Mouse (Mus musculus): ENCODE results near the gene A4galt.
"Not testable (repeated sequence)": the region's sequence is repeated elsewhere in the genome, so short reads cannot be mapped to it uniquely, and the experiment has no call there.

Gene A4galt

DNA sequence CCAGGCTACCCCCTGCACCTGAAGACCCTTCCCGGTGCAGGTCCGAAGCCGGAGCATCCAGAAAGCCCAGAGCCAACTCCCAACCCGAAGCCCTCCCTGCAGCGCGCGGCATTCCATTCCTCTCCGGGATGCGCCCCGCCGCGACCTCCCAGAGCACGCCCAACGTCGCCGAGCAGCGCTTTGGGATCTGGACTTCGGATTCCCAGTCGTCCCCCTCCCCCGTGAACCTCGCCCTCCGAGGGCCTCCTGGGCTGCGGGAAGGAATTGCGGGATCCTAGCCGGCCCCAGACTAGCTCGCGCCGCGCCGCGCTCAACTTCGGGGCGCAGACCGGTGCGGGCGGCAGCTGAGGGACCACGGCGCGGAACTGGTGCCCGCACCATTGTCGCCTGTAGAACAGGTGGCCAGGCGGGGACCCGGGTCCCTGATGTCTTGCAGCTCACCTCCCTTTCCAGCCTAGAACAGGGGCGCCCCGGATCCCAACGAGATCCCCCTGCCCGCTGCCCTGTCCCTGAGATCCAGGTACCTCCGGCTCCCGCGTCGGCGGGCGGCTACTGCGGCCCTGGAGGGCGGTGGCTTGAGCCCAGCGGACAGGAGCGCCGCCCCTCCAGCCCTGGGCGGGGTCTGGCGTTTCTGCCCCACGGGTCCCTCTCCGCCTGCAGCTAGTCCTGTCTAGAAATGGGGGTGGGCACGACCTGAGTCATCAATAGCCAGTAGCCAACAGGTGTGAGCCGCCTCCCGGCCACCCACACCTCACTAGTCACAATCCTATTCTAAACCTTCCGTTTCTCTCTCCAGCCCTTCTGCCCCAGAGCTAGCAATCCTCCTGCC is at the start of gene A4galt:
A4galt (minus strand) TSS at position 599 of the 829 bp plus-strand sequence.
- DNase-seq (ENCODE audit: low spot score in 2 of 2), result peak in 1 of 2 experiments; percentile 8

DNA sequence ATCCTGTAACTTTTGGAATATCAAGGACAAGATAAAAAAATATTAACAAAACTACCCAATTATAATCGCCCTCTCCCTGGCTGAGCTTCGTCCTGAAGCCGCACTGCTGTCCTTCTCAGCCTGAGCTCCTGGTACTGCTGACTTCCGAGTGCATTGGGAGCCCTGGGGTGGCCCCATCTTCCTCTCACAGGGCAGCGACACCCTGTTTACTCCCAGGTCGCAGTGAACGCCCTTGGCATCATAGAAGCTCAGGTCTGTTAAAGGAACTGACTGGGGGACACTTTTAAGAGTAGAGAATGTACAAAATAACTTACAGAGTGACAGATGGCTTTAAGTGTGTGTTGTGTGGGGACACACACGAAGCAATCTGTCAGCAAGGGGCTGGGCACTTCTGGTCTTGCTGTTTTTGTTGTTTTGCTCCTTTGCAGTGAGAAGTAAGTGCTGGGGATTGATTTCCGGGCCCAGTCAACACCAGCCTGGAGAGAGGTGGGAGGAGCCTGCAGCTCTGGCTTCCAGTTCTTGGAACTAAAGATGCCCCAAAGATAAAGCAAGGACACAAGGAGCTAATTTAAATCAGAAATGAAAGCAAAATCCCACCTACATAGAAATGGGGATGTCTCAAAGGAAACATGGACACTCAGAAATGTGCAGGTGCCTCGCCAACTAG is 48.5 kb upstream of the A4galt start:
- DNase-seq (ENCODE audit: low spot score in 2 of 2), result no peak

DNA sequence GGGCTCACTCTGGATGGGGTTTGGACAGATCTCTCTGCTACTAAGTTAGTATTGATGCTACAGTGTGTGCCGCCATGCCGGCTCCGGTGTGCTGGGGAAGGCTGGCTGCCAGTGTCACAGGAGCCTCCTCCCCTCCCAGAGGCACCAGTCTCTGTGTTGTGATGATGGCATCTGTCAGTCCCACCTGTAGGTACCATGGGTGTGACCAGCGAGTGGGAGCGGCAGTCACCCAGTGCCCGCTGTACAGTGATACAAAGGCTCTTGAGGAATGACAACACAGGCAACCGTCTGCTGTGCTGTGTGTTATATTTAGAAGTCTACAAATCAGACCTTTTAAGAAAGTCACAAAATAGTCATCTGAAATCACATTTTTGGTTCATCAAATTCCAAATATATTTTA is 47.9 kb upstream of the A4galt start:
- DNase-seq (ENCODE audit: low spot score in 2 of 2), result no peak

DNA sequence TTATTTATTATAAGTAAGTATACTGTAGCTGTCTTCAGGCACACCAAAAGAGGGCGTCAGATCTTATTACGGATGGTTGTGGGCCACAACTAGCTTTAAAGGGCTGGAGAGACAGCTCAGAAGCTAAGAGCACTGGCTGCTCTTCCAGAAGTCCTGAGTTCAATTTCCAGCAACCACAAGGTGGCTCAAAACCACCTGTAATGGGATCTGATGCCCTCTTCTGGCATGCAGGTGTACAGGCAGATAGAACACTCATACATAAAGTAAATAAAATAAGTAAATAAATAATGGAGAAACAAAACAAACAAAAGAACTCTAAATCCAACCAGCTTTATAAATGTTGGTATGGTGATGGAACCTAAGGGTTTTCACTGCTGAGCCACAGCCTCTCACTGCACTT is 47.2 kb upstream of the A4galt start:
- no peak for DNase-seq (ENCODE audit: low spot score in 2 of 2)

DNA sequence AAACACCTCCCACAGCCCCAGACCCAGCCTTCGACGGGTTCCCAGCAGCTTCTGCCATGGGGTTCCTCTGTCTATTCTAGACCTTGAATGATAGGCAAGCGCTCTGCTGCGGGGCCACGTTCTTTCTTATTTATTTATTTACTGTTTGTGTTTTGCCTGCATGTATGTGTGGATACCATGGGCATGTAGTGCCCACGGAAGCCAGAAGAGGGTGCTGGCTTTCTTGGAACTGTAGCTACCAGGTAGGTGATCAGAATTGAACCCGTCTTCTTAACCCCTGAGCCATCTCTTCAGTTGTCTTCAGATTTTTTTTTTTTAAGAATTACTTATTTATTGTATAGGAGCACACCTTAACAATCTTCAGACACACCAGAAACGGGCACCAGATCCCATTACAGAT is 46.7 kb upstream of the A4galt start:
- no peak for DNase-seq (ENCODE audit: low spot score in 2 of 2)

DNA sequence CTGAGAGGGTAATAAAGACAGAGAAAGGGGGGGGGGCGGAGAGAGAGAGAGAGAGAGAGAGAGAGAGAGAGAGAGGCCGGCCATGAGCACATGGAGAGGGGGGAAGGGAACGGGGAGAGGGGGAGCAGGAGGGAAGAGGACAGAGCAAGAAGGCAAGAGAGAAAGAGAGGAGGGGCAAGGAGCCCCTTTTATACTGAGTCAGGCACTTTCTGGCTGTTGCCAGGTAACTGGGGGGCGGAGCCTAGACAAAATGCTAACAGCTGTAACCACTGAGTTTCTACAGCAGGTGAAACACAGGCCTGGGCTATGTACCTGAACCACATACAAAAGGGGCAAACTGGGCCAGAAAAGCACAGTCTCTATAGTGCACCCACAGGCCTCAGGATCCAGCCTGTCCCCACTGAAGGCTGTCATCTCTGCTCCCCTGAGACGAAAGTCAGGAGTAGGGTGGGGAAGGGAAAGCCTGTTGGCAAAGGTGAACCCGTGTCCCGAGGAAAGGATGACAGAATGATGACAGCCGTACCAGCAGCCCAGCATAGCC is 45.3 kb upstream of the A4galt start:
- no peak for DNase-seq (ENCODE audit: low spot score in 2 of 2)

DNA sequence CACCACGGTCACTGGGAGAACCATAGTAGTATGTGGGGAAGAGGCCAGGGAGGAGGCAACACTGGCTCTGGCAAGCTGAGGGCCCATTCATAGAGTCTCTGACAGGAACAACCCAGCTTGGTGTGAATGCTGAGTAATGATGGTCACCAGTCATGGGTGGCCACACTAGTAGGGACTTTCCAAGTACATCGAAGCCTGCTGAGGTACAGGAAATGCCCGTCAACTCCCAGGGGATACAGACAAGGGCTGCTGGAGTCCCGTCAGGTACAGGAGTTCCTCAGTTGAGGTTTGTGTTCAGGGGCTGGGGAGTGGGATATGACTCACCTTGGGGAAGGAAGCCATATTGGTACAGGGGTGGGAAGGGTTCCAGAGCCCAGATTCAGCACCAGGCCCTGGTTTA is 44.5 kb upstream of the A4galt start:
- DNase-seq (ENCODE audit: low spot score in 2 of 2), result peak in 1 of 2 experiments; percentile 29

DNA sequence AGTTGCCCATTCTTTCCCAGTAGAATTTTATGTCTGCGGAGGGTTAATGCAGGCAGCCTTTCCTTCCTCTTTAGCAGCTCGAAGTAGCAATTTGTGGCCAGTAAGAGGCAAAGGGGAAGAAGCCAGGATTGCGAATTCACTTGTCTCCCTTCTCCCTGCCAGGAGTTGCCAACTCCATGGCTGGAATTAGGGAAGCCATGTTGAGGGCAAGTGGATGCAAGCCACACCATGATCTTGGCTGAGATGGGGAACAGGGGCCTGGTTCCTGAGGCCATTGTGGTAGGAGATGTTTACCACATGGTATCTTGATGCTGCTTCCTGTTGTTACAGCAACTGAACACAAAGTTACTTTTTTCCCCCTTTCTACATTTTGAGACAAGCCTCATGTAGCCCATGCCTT is 43.4 kb upstream of the A4galt start:
- DNase-seq (ENCODE audit: low spot score in 2 of 2), result no peak

DNA sequence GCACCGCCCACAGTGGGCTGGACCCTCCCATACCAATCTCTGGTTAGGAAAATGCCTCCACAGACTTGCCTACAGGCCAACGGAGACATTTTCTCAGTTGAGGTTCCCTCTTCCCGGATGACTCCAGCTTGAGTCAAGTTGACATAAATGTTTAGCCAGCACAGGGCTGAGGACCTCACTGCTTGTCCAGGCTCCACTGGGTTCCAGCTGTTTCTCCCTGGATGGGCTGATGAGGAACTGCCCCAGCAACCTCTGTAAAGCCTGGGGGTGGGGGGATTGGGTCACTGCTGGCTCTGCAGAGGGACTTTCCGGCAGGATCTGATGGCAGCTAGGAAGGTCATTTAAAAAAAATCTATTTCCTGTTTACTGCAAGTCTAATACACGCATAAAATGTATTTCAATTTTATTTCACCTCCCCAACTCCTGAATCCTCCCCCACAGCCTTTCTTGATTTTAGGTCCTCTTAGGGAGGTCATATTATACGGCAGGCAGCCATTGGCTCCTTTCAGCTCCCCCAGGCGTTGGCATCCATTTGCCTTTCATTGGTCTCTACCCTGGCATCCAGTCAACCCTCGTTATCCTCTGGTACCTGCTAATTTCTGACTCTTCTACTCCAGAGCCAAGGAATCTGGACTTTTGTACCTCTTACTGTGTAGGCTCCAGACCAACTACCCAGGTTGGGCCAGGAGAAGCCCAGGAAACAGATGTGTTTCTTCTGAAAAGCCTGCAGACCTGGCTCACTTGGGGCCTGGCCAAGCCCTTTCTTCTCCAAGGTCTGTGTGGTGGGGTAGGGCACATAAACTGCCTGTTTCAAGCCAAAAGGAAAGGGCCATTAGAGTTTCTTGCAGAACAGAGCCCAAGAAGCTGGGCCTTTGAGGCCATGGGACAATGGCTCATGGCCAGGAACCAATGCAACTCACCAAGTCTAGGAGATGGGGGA is 42.4 kb upstream of the A4galt start:
- peak; percentile 22 to 23 for DNase-seq (ENCODE audit: low spot score in 2 of 2)

DNA sequence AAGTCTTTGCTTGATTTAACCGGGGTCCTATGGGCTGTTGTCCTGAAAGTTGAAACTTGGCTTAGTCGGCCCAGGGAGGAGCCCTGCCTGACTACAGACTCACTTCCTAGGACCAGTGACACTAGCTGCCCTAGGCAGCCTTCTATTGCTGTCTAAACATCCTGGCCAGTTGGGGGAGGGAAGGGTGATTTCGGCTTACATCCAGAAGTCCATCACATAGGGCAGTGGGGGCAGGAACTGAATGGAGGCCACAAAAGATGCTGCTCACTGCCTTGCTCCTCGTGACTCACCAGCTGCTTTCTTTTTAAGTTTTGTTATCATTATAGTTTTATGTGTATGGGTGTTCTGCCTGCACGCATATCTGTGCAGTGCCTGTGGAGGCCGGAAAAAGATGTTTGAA is 41.6 kb upstream of the A4galt start:
- DNase-seq (ENCODE audit: low spot score in 2 of 2), result peak in 1 of 2 experiments; percentile 26

DNA sequence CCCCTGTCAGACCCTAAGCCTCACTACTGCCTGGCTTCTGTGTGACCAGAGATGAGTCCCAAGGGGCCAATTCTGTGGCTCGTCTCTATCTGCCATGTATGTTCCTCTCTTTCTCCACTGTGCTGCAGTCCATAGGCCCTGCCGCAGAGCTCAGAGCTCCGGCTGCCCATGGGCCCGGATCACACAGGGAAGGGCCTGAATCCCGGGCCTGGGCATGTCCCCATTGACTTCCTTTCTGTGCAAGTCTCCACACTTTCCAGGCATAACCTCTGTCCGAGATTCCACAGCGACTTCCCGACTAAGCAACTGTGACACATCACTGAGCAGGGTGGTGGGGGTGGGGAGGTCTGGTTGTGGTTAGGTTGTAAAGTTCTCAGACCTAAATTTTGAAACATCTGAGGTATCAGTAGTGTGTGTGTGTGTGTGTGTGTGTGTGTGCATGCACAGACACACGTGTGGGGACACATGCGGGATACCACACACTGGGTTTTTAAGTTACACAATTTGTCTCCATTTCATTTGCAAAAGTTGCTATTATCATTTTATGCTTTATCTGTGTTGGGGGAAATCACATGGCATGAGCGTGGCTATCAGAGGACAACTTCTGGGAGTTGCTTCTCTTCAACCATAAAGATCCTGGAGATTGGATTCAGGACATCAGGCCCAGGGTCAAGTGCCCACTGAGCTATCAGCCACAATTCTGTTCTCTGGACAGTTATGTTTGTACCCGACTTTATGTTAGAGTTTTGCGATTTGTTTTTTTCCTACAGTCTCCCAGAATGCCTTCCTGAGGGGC is 40.9 kb upstream of the A4galt start:
- no peak for DNase-seq (ENCODE audit: low spot score in 2 of 2)

DNA sequence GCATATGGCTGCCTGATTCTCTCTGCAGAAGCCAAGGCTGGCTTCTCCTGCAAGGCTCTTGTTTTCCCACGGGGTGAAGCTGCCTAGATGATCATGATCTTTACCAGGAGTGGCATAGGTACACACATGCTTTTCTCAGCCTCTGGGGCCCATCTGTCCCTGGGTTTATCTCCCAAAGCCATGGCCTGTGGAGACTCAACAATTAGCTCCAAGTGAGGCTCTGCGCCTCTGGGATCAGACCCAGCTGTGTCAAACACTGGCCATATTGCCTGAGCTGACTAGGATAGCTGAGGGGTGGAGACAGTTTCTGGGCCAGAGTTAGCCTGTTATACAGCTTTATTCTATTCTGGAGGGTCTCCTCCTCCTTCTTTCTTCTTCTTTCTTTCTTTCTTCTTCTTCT is 39.3 kb upstream of the A4galt start:
- DNase-seq (ENCODE audit: low spot score in 2 of 2), result no peak

DNA sequence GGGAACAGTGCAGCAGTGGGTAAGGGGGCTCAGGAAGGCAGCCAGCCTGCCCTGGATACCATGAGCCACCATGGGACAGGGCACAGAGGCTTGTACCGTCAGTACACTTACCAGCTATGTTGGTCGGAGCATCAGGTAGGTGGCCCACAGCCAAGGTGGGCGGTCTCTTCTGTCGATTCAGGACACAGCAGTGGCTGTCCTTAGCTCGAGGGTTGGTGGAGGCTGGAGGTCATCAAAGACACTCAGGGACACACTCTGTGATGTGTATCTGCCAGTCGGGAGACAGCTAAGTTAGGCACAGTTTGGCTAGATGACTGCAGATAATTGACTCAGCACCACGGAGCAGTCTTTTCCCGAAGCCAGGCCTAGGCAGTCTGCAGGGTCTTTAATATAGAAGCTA is 33.3 kb upstream of the A4galt start:
- no peak for DNase-seq (ENCODE audit: low spot score in 2 of 2)

DNA sequence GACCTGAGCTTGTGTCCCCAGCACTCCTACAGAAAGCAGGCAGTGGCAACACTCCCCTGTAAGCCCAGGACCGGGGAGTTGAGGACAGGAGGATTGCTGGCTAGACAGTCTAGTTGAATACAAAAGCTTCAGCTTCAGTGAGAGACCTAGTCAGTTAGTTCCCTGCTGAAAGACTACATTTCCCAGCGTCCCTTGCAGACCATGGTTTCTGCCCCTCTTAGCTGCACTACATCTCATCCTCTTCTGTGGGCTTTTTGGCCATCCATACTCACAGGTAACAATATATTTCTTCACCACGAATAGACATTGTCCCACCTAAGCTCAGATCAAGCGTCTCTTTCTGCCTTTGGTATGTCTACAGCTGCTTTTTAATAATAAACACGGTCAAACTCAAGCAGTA is 30.8 kb upstream of the A4galt start:
- DNase-seq (ENCODE audit: low spot score in 2 of 2), result no peak

DNA sequence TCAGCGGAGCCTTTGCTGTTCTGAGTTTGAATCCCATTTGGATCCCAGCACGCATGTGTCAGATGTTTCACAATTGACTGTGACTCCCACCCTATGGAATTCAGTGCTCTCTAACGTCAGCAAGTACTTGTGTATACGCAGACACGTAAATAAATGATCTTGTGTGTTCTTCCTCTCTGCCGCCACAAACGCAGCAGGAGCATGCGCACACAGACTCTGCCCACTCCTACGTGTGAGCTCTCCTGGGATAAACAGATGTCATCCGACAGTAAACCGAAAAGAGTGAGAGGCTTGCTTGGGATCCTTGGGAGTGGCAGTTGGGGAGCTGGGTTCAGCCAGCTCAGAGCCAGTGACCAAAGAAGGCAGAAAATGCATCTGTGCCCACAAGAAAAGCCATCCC is 29.7 kb upstream of the A4galt start:
- no peak for DNase-seq (ENCODE audit: low spot score in 2 of 2)

DNA sequence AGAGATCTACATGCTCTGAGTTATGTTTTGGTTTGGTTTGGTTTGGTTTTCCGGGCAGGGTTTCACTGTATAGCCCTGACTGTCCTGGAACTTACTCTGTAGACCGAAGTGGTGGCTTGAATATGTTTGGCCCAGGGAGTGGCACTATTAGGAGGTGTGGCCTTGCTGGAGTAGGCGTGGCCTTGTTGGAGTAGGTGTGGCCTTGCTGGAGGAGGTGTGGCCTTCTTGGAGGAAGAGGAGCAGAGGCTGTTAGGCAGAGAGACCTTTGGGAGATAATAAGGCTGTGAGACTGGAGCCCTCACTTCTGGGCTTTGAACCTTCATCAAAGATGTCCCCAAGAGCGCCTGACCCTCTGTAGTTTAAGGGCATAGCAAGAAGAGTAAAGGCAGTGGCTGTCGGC is 27.0 kb upstream of the A4galt start:
- DNase-seq (ENCODE audit: low spot score in 2 of 2), result no peak

DNA sequence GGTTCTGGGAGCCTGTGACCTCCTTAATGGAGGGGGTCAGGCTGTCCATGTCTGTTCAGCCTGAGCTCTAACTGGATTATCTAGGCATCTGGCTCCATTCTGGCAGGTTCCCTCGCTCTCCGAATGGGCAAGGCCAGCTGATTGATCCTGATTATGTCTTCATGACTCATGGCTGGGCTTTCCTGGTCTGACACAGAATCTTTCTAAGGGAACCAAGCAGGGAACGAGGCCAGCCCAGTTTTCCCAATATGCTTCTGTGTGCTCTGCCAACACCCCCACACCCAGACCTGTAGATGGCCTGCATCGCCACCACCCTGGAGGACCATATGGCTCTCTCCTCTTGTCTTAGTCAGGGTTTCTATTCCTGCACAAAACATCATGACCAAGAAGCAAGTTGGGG is 25.9 kb upstream of the A4galt start:
- no peak for DNase-seq (ENCODE audit: low spot score in 2 of 2)

DNA sequence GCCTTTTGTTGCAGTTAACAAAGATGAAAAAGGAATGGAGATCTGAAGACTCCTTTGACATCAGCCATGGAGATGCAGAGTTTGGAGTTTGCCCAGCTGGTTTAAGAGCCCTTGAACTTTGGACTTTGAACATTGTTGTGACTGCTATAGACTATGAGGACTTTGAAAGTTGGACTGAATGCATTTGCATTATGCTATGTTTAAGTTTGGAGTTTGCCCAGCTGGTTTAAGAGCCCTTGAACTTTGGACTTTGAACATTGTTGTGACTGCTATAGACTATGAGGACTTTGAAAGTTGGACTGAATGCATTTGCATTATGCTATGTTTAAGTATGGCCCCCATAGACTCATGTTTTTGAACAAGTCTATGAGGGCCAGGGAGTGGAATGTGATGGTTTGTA is 22.7 kb upstream of the A4galt start:
- not testable (repeated sequence) for DNase-seq (ENCODE audit: low spot score in 2 of 2)

DNA sequence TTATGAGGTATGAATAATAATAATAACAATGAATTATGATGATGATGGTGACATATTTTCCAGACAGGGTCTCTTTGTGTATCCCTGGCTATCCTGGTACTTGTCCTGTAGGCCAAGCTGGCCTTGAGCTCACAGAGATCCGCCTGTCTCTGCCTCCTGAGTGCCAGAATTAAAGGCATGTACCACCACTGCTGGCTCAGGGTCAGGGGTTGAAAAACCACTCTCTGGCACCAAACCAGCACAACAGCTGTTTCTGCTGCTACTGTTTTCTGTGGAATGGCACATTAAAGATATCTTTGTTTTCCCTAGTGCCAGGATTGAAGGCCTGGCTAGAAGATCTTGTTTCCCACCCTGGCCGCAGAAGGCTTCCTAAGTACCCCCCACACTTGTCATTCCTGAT is 21.4 kb upstream of the A4galt start:
- no peak for DNase-seq (ENCODE audit: low spot score in 2 of 2)

DNA sequence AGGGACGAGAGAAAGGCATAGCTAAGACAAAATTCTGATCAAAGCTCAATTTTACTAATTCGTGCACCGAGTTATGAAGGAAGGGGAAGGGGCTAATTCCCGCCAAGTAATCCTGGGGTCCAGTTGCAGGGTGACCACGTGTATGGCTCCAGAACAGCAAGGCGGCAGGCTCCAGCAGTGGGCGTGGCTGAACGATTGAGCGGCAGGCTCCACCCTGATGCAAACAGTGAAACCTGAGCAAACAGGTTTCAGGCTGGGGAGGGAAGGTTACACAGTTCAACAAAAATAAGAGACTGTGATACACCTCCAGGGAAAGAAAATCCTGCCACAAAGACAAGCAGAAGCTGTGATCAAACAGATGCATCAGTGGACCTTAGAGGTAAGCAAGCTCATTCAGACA is 19.6 kb upstream of the A4galt start:
- DNase-seq (ENCODE audit: low spot score in 2 of 2), result not testable (repeated sequence)

DNA sequence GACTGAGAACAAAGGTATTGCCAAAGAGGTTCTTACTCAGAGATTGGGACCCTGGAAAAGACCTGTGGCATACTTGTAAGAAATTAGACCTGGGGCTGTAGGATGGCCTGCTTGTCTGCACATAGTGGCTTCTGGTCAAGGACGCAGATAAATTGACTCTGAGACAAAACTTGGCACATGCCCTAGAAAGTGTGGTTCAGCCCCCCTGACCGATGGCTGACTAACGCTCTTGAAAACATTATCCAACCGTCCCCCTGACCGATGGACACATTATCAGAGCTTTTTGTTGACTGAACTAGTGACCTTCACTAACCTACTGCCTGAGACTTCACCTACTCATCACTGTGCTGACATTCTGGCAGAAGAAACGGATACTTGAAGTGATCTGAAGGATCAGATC is 18.4 kb upstream of the A4galt start:
- DNase-seq (ENCODE audit: low spot score in 2 of 2), result not testable (repeated sequence)
